Mouse (Mus musculus) CH12.LX (cell line): ENCODE measurements around the gene Kcnn4.

Experiments used
- CHD2 ChIP-seq: IDR thresholded peaks from 2 replicates; pipeline ENCODE4 v1.6.1; 2011; ENCODE audit warnings: low read length, improper control_type of control experiment
- CTCF ChIP-seq, 2 experiments: IDR thresholded peaks in 1 of 2; conservative IDR thresholded peaks in 1 of 2; 2 replicates each; pipeline ENCODE4 v1.5.1; 2011 to 2012; ENCODE audit warnings: low read depth in 2 of 2, low read length in 2 of 2, improper control_type of control experiment in 1 of 2, inconsistent platforms in 1 of 2, mild to moderate bottlenecking in 1 of 2, moderate library complexity in 1 of 2
- EP300 ChIP-seq: IDR thresholded peaks from 2 replicates; pipeline ENCODE4 v1.6.1; 2011; ENCODE audit warnings: low read length, improper control_type of control experiment
- HCFC1 ChIP-seq: IDR thresholded peaks from 2 replicates; pipeline ENCODE4 v1.6.1; 2012; ENCODE audit warnings: low read depth, mild to moderate bottlenecking, inconsistent platforms, low read length, improper control_type of control experiment
- JUN ChIP-seq: IDR thresholded peaks from 2 replicates; pipeline ENCODE4 v1.6.1; 2011; ENCODE audit warnings: low read depth, mild to moderate bottlenecking, low read length, improper control_type of control experiment, moderate library complexity; ENCODE audit not compliant: insufficient read depth
- MEF2A ChIP-seq: IDR thresholded peaks from 2 replicates; pipeline ENCODE4 v1.6.1; 2014; ENCODE audit warnings: low read depth, mild to moderate bottlenecking, inconsistent platforms, low read length, improper control_type of control experiment, borderline replicate concordance
- PAX5 ChIP-seq: IDR thresholded peaks from 2 replicates; pipeline ENCODE4 v1.6.1; 2012; ENCODE audit warnings: low read length, inconsistent platforms, mixed read lengths
- POLR2A ChIP-seq: IDR thresholded peaks from 2 replicates; pipeline ENCODE4 v1.6.1; 2011; ENCODE audit warnings: low read depth, mild to moderate bottlenecking, improper control_type of control experiment, low read length
- POLR2AphosphoS2 ChIP-seq: IDR thresholded peaks from 2 replicates; pipeline ENCODE4 v1.6.1; 2011; ENCODE audit warnings: low read depth, low read length, improper control_type of control experiment
- RCOR1 ChIP-seq: conservative IDR thresholded peaks from 2 replicates; pipeline ENCODE4 v1.6.1; 2012; ENCODE audit warnings: low read depth, mild to moderate bottlenecking, inconsistent platforms, low read length, improper control_type of control experiment
- SIN3A ChIP-seq: IDR thresholded peaks from 2 replicates; pipeline ENCODE4 v1.6.1; 2012; ENCODE audit warnings: low read length, improper control_type of control experiment, inconsistent platforms
- USF1 ChIP-seq: IDR thresholded peaks from 2 replicates; pipeline ENCODE4 v1.6.1; 2014; ENCODE audit warnings: low read depth, mild to moderate bottlenecking, inconsistent platforms, low read length, improper control_type of control experiment
- USF2 ChIP-seq: conservative IDR thresholded peaks from 2 replicates; pipeline ENCODE4 v1.6.1; 2011; ENCODE audit warnings: low read depth, low read length, improper control_type of control experiment

- no peak for TF ChIP-seq PAX5
- TF ChIP-seq CTCF (conservative IDR thresholded peaks at IDR 0.05 in 1 of 2, IDR thresholded peaks at IDR 0.05 in 1 of 2; ENCODE audit: low read depth in 2 of 2, low read length in 2 of 2) = no peak
- no peak for TF ChIP-seq JUN
- no peak for TF ChIP-seq USF2
- TF ChIP-seq USF1 = no peak
- no peak for TF ChIP-seq SIN3A
- no peak for TF ChIP-seq EP300
- no peak for TF ChIP-seq POLR2A
- no peak; the same call in 1 of the 2 replicates for TF ChIP-seq MEF2A
- no peak for TF ChIP-seq HCFC1
- TF ChIP-seq POLR2AphosphoS2 = no peak
- TF ChIP-seq CHD2 = no peak
- no peak for TF ChIP-seq RCOR1
Observed at GRCm38 (mm10) chr7:24387059-24387556, 17.0 kb downstream of the Kcnn4 start.
